Mouse (Mus musculus) midbrain, embryonic 10.5 days (tissue): ENCODE data around the gene Arpin. TPM values are rescaled to one million over a fixed set of nuclear protein-coding genes. Genes with fewer than 3 reads are reported as not detected.

ENCODE experiments used
- DNase-seq: peaks from one replicate; pipeline ENCODE4 v3.0.0-alpha.2; 2017; ENCODE audit warnings: low spot score
- H3K27ac ChIP-seq: fragments of 300-500 bp; sonication (generic); replicated peaks from 2 replicates; pipeline ENCODE4 v1.5.1; 2016; ENCODE audit warnings: mild to moderate bottlenecking
- H3K27me3 ChIP-seq: fragments of 300-500 bp; sonication (generic); 2 replicates; pipeline ENCODE4 v1.6.1; 2016; ENCODE audit warnings: low read depth, mild to moderate bottlenecking; ENCODE audit not compliant: poor library complexity, severe bottlenecking
- H3K36me3 ChIP-seq: fragments of 300-500 bp; sonication (generic); 2 replicates; pipeline ENCODE4 v1.6.1; 2016; ENCODE audit warnings: mild to moderate bottlenecking, moderate library complexity
- H3K4me1 ChIP-seq: fragments of 300-500 bp; sonication (generic); 2 replicates; pipeline ENCODE4 v1.6.1; 2016
- H3K4me3 ChIP-seq: fragments of 300-500 bp; sonication (generic); 2 replicates; pipeline ENCODE4 v1.5.1; 2016; ENCODE audit warnings: mild to moderate bottlenecking, moderate library complexity
- H3K9me3 ChIP-seq: fragments of 300-500 bp; sonication (generic); replicated peaks from 2 replicates; pipeline ENCODE4 v1.6.1; 2016; ENCODE audit warnings: mild to moderate bottlenecking
- WGBS: fragments of 180-500 bp; shearing (Covaris S2); methylation state at CpG from one replicate; pipeline ENCODE4 v1.1.7; 2016; 5-methylcytosine and 5-hydroxymethylcytosine counted together
- polyA plus RNA-seq: library from polyadenylated mRNA; unstranded; fragments of >200 nt; fragmentation: Nextera tagmentation; extraction: Ambion mirVana; gene quantifications from 2 replicates; pipeline ENCODE4 v1.2.1, GENCODE M21; 2016

Gene Arpin
- polyA plus RNA-seq, 1 experiment from 2014 or later = 24.0 TPM

GRCm38 (mm10) chr7:79920344-79920983, 14.7 kb downstream of the Arpin start, which contains the start of gene Ap3s2:
Gene Ap3s2, minus strand, starts transcription at chr7:79920649.
- H3K27ac ChIP-seq = peak within 1 kb of the TSS; percentile 90
- no peaks in the 10 kb centered on the region for H3K9me3 ChIP-seq
- H3K36me3 ChIP-seq = peaks cover 10% of the 10 kb centered on the region
- DNase-seq = peak; percentile 88
- under 1% methylated on average over 34 of the region's 34 CpGs for WGBS
- no peaks in the 10 kb centered on the region for H3K27me3 ChIP-seq
- H3K4me1 ChIP-seq = peaks cover 17% of the 10 kb centered on the region
- H3K4me3 ChIP-seq = peak within 1 kb of the TSS; percentile 77

GRCm38 (mm10) chr7:79914556-79914955, 20.6 kb downstream of the Arpin start:
- H3K4me3 ChIP-seq = no peak overlapping the region
- peak; percentile 16 for DNase-seq
- 79% methylated on average over 3 of the region's 3 CpGs for WGBS
- peaks cover 2% of the 10 kb centered on the region for H3K4me1 ChIP-seq
- peaks cover 56% of the 10 kb centered on the region for H3K36me3 ChIP-seq
- H3K27ac ChIP-seq = no peak overlapping the region
- H3K9me3 ChIP-seq = no peaks in the 10 kb centered on the region
- no peaks in the 10 kb centered on the region for H3K27me3 ChIP-seq

- Histone ChIP-seq H3K9me3 (no peaks in the 10 kb centered on the region), H3K36me3 (peaks cover 85% of the 10 kb centered on the region), H3K27ac (no peak overlapping the region), H3K4me1 (no peaks in the 10 kb centered on the region), H3K27me3 (no peaks in the 10 kb centered on the region), H3K4me3 (no peak overlapping the region)
- DNase-seq = no peak
- WGBS = 90% methylated on average over 2 of the region's 2 CpGs
Measured at GRCm38 (mm10) chr7:79907356-79907755, 27.8 kb downstream of the Arpin start.

- Histone ChIP-seq H3K4me1 (no peaks in the 10 kb centered on the region), H3K27ac (no peak overlapping the region), H3K27me3 (no peaks in the 10 kb centered on the region), H3K4me3 (no peak overlapping the region), H3K9me3 (no peaks in the 10 kb centered on the region), H3K36me3 (peaks cover 87% of the 10 kb centered on the region)
- no peak for DNase-seq
- WGBS = 91% methylated on average over 3 of the region's 3 CpGs
Measured at GRCm38 (mm10) chr7:79906914-79907313, 28.2 kb downstream of the Arpin start.

GRCm38 (mm10) chr7:79905193-79905592, 30.0 kb downstream of the Arpin start:
- no peaks in the 10 kb centered on the region for H3K27me3 ChIP-seq
- no peak for DNase-seq
- H3K36me3 ChIP-seq = peaks cover 88% of the 10 kb centered on the region
- H3K9me3 ChIP-seq = no peaks in the 10 kb centered on the region
- H3K27ac ChIP-seq = no peak overlapping the region
- WGBS = 95% methylated on average over 4 of the region's 4 CpGs
- H3K4me3 ChIP-seq = no peak overlapping the region
- no peaks in the 10 kb centered on the region for H3K4me1 ChIP-seq

- Histone ChIP-seq H3K27ac (no peak overlapping the region), H3K36me3 (peaks cover 89% of the 10 kb centered on the region), H3K4me3 (no peak overlapping the region), H3K9me3 (no peaks in the 10 kb centered on the region), H3K27me3 (no peaks in the 10 kb centered on the region), H3K4me1 (no peaks in the 10 kb centered on the region)
- WGBS = 90% methylated on average over 8 of the region's 8 CpGs
- DNase-seq = no peak
Measured at GRCm38 (mm10) chr7:79903160-79903792, 31.9 kb downstream of the Arpin start.

GRCm38 (mm10) chr7:79900753-79901152, 34.4 kb downstream of the Arpin start:
- Histone ChIP-seq H3K27ac (no peak overlapping the region), H3K36me3 (peaks cover 85% of the 10 kb centered on the region), H3K9me3 (no peaks in the 10 kb centered on the region), H3K27me3 (no peaks in the 10 kb centered on the region), H3K4me3 (no peak overlapping the region), H3K4me1 (no peaks in the 10 kb centered on the region)
- no peak for DNase-seq
- WGBS = 94% methylated on average over 6 of the region's 6 CpGs

GRCm38 (mm10) chr7:79895225-79895624, 39.9 kb downstream of the Arpin start:
- 82% methylated on average over 3 of the region's 3 CpGs for WGBS
- H3K4me1 ChIP-seq = no peaks in the 10 kb centered on the region
- H3K9me3 ChIP-seq = no peaks in the 10 kb centered on the region
- H3K36me3 ChIP-seq = peaks cover 79% of the 10 kb centered on the region
- no peaks in the 10 kb centered on the region for H3K27me3 ChIP-seq
- no peak overlapping the region for H3K4me3 ChIP-seq
- DNase-seq = no peak
- no peak overlapping the region for H3K27ac ChIP-seq

GRCm38 (mm10) chr7:79894790-79895189, 40.4 kb downstream of the Arpin start:
- Histone ChIP-seq H3K27me3 (no peaks in the 10 kb centered on the region), H3K27ac (no peak overlapping the region), H3K4me1 (no peaks in the 10 kb centered on the region), H3K4me3 (no peak overlapping the region), H3K9me3 (no peaks in the 10 kb centered on the region), H3K36me3 (peaks cover 76% of the 10 kb centered on the region)
- no peak for DNase-seq
- 91% methylated on average over 1 of the region's 1 CpGs for WGBS

- H3K4me1 ChIP-seq = no peaks in the 10 kb centered on the region
- 89% methylated on average over 6 of the region's 6 CpGs for WGBS
- H3K27ac ChIP-seq = no peak overlapping the region
- no peak overlapping the region for H3K4me3 ChIP-seq
- DNase-seq = no peak
- no peaks in the 10 kb centered on the region for H3K9me3 ChIP-seq
- no peaks in the 10 kb centered on the region for H3K27me3 ChIP-seq
- peaks cover 67% of the 10 kb centered on the region for H3K36me3 ChIP-seq
Measured at GRCm38 (mm10) chr7:79892576-79893428, 42.4 kb downstream of the Arpin start.

GRCm38 (mm10) chr7:79890436-79891221, 44.5 kb downstream of the Arpin start:
- 89% methylated on average over 15 of the region's 15 CpGs for WGBS
- Histone ChIP-seq H3K4me1 (no peaks in the 10 kb centered on the region), H3K27ac (no peak overlapping the region), H3K36me3 (peaks cover 61% of the 10 kb centered on the region), H3K9me3 (no peaks in the 10 kb centered on the region), H3K4me3 (no peak overlapping the region), H3K27me3 (no peaks in the 10 kb centered on the region)
- no peak for DNase-seq

- H3K36me3 ChIP-seq = peaks cover 51% of the 10 kb centered on the region
- no peak for DNase-seq
- 92% methylated on average over 9 of the region's 9 CpGs for WGBS
Measured at GRCm38 (mm10) chr7:79888603-79889002, 46.6 kb downstream of the Arpin start.

More at GRCm38 (mm10) chr7:79888603-79889002, 46.6 kb downstream of the Arpin start:
- Histone ChIP-seq H3K27me3 (no peaks in the 10 kb centered on the region), H3K4me1 (no peaks in the 10 kb centered on the region), H3K4me3 (no peak overlapping the region), H3K9me3 (no peaks in the 10 kb centered on the region), H3K27ac (no peak overlapping the region)
